Mouse (Mus musculus): ENCODE data around the gene Slc6a16. TPM values are rescaled to one million over a fixed set of nuclear protein-coding genes. Genes with fewer than 3 reads are reported as not detected.

Gene Slc6a16
- polyA plus RNA-seq, 1 experiment: not detected

DNA sequence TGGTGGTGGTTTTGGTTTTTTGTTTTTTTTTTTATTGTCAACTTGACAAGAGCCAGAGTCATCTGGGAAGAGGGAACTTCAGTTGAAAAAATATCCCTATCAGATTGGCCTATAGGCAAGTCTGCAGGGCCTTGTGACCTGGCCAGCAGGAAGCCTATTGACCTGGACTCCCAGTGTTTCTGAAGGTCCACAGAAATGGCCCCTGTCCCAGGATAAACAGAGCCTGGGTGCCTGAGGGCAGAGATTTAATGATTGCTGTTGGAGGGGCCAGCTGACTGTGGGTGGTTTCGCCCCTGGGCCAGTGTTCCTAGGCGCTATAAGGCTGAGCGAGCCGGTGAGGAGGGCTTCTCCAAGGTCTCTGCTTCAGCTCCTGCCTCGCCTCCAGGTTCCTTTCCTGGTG lies 27.2 kb upstream of the Slc6a16 start:
- no peak overlapping the region for H3ac ChIP-seq (ENCODE audit: control insufficient read depth, insufficient read length)
- H3K79me2 ChIP-seq (ENCODE audit: control insufficient read depth, insufficient read depth): no peaks in the 10 kb centered on the region
- no peaks in the 10 kb centered on the region for H3K36me3 ChIP-seq (ENCODE audit: control insufficient read depth, insufficient read depth)
- TF ChIP-seq MYOD1 (IDR thresholded peaks at IDR 0.05; ENCODE audit: control insufficient read depth in 1 of 3, insufficient read length in 2 of 3, low read depth in 2 of 3) (no peak), POLR2AphosphoS2 (IDR thresholded peaks at IDR 0.05; ENCODE audit: insufficient read length, low read depth) (no peak), MAX (IDR thresholded peaks at IDR 0.05; ENCODE audit: low read depth) (no peak), TCF3 (IDR thresholded peaks at IDR 0.05; ENCODE audit: insufficient read length, low read depth) (no peak), MYOG (IDR thresholded peaks at IDR 0.05; ENCODE audit: control insufficient read depth in 1 of 3, insufficient read depth in 1 of 3, insufficient read length in 2 of 3, low read depth in 2 of 3) (no peak), POLR2A (IDR thresholded peaks at IDR 0.05; ENCODE audit: insufficient read length, low read depth) (no peak), CEBPB (IDR thresholded peaks at IDR 0.05; ENCODE audit: insufficient read depth, poor library complexity, severe bottlenecking) (no peak), REST (IDR thresholded peaks at IDR 0.05; ENCODE audit: insufficient read depth, insufficient read length) (no peak), TCF12 (IDR thresholded peaks at IDR 0.05; ENCODE audit: insufficient read depth, poor library complexity, severe bottlenecking) (no peak), USF1 (IDR thresholded peaks at IDR 0.05; ENCODE audit: low read depth) (no peak), SRF (IDR thresholded peaks at IDR 0.05; ENCODE audit: control insufficient read depth, insufficient read length, low read depth) (no peak), E2F4 (IDR thresholded peaks at IDR 0.05; ENCODE audit: insufficient read depth) (no peak)
- H3K27me3 ChIP-seq (ENCODE audit: control insufficient read depth, insufficient read depth, insufficient read length): peaks cover 7% of the 10 kb centered on the region
- H3K4me2 ChIP-seq (ENCODE audit: low read depth): no peak overlapping the region
- H3K4me3 ChIP-seq: no peak overlapping the region

DNA sequence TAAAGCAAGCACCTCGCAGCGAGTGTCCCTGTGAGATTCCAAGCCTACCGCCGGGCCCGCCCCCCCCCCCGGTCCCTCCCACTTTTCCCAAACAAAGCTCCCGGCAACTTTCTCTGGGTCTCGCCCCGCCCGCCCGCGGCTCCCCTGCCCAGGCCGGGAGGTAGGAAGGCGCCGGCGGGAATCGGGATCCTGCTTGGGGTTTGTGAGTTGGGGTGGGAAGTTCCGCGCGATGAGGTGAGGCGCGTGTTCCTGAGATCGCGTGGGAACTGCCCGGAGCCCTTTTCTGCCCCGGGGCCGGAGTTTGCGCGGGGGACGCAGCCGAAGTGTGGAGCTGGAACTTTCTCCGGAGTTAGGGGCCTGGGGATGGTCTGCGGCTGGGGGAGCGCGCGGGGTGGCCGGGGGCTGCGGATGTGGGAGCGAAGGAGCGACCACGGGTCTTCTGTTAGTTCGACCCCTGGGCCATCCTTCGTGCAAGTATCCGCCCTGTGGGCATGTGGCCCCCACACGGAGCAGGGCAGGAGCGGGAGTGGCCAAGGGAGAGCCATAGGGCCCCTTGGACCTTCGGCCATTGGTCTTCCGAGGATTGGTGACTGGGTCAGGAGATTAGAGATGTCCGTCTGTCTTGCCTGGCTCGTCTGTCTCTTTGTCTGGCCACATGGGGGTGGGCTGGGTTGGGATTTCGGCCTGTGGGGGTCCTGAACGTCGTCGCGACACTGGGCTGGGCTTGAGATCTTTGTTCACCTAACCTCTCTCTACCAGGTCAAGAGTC lies 25.0 kb upstream of the Slc6a16 start, which contains the start of gene Tead2:
Gene Tead2, plus strand, starts transcription at position 81 of the 769 bp plus-strand sequence.
- H3K4me2 ChIP-seq (ENCODE audit: low read depth): peak within 1 kb of the TSS; percentile 90
- H3K79me2 ChIP-seq (ENCODE audit: control insufficient read depth, insufficient read depth): no peaks in the 10 kb centered on the region
- H3K4me3 ChIP-seq: peak within 1 kb of the TSS; percentile 58
- TF ChIP-seq REST (IDR thresholded peaks at IDR 0.05; ENCODE audit: insufficient read depth, insufficient read length) (no peak), POLR2AphosphoS2 (IDR thresholded peaks at IDR 0.05; ENCODE audit: insufficient read length, low read depth) (peak; percentile 21), POLR2A (IDR thresholded peaks at IDR 0.05; ENCODE audit: insufficient read length, low read depth) (no peak), E2F4 (IDR thresholded peaks at IDR 0.05; ENCODE audit: insufficient read depth) (no peak), TCF12 (IDR thresholded peaks at IDR 0.05; ENCODE audit: insufficient read depth, poor library complexity, severe bottlenecking) (no peak)
- H3ac ChIP-seq (ENCODE audit: control insufficient read depth, insufficient read length): no peak within 1 kb of the TSS
- H3K27me3 ChIP-seq (ENCODE audit: control insufficient read depth, insufficient read depth, insufficient read length): no peaks in the 10 kb centered on the region
- H3K36me3 ChIP-seq (ENCODE audit: control insufficient read depth, insufficient read depth): no peaks in the 10 kb centered on the region

DNA sequence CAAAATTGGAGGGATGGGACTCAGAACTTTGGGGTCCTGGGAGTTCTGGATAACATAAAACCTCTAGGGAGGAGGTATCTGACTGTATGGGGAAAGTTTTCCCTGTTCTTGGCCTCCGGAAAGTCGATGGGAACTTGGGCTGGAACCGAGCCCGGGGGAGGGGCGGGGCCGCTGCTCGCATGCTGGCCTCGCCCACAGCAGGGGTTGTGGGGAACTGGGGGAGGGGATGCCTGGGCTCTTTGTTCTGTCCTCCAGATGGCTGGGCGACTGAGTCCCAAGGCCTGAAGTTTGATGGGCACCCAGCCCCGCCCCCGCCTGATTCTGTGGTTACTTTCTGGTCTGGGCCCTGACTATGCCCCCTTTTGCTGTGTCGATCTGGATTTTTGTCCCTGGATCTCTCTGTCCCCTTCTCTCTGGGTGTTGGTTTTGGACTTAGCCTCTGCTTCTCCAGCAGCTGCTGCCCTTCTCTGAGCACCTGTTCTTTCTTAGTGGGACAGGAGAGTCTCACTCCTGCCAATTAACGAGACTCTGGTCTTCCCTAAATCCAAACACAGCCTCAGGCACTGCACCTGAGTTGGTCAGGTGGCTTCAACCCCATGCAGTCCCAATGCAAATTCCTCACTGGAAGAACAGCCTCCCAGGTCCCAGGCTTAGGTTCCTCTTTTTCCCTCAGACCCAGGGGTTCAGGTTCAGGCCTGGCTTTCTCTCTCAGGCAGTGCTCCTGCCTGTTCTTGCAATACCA lies 24.3 kb upstream of the Slc6a16 start:
- peak overlapping the region; percentile 58 for H3K4me3 ChIP-seq
- TF ChIP-seq TCF12 (IDR thresholded peaks at IDR 0.05; ENCODE audit: insufficient read depth, poor library complexity, severe bottlenecking) (no peak), POLR2A (IDR thresholded peaks at IDR 0.05; ENCODE audit: insufficient read length, low read depth) (no peak), REST (IDR thresholded peaks at IDR 0.05; ENCODE audit: insufficient read depth, insufficient read length) (no peak), E2F4 (IDR thresholded peaks at IDR 0.05; ENCODE audit: insufficient read depth) (no peak), MYOD1 (IDR thresholded peaks at IDR 0.05; ENCODE audit: control insufficient read depth in 1 of 3, insufficient read length in 2 of 3, low read depth in 2 of 3) (peak in 2 of 3 experiments; percentile 49 to 63), MAX (IDR thresholded peaks at IDR 0.05; ENCODE audit: low read depth) (no peak), USF1 (IDR thresholded peaks at IDR 0.05; ENCODE audit: low read depth) (no peak), CEBPB (IDR thresholded peaks at IDR 0.05; ENCODE audit: insufficient read depth, poor library complexity, severe bottlenecking) (no peak), MYOG (IDR thresholded peaks at IDR 0.05; ENCODE audit: control insufficient read depth in 1 of 3, insufficient read depth in 1 of 3, insufficient read length in 2 of 3, low read depth in 2 of 3) (peak in 1 of 3 experiments; percentile 45)
- no peaks in the 10 kb centered on the region for H3K36me3 ChIP-seq (ENCODE audit: control insufficient read depth, insufficient read depth)
- no peak overlapping the region for H3ac ChIP-seq (ENCODE audit: control insufficient read depth, insufficient read length)
- peak overlapping the region; percentile 90 for H3K4me2 ChIP-seq (ENCODE audit: low read depth)
- no peaks in the 10 kb centered on the region for H3K27me3 ChIP-seq (ENCODE audit: control insufficient read depth, insufficient read depth, insufficient read length)
- no peaks in the 10 kb centered on the region for H3K79me2 ChIP-seq (ENCODE audit: control insufficient read depth, insufficient read depth)

DNA sequence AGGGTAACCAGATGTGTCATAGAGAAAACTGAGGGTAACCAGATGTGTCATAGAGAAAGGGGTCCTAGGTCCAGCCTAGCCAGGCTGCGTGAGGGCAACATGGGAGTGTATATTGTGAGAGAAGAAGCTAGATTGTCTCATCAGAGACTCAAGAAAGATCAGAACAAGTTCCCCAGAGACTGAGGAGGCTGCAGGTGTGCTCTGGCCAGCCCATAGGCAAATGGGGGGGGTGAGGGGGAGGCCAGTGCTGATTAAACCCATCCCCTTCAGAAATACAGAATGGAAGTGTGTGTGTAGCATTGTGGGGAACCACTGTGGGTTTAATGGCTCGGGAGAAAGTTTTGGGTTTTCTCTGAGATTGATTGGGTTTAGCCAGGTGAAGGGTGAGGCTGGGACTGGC lies 19.2 kb upstream of the Slc6a16 start:
- Histone ChIP-seq H3K36me3 (ENCODE audit: control insufficient read depth, insufficient read depth) (peaks cover 10% of the 10 kb centered on the region), H3K27me3 (ENCODE audit: control insufficient read depth, insufficient read depth, insufficient read length) (no peaks in the 10 kb centered on the region)
- no peak for TF ChIP-seq CEBPB (IDR thresholded peaks at IDR 0.05; ENCODE audit: insufficient read depth, poor library complexity, severe bottlenecking)

DNA sequence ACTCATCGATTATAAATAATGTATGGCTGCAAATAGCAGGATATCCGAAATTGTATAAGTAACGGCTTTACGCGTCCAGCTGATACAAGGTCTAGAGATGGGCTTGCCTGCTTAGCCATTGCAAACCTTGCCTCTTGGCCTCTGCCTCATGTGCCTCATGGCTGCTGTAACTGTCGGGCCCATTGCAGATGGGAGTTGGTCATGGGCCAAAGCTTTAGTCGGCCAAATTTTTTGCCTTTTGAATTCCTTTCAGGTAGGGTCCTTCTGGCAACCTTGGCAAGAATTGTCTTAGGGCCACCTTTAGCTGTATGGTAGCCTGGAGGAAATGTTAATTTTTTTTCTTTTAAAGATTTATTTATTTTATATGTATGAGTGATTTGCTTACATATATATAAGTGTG lies 16.1 kb upstream of the Slc6a16 start:
- Histone ChIP-seq H3K4me3 (no peak overlapping the region), H3ac (ENCODE audit: control insufficient read depth, insufficient read length) (no peak overlapping the region), H3K4me2 (ENCODE audit: low read depth) (no peak overlapping the region), H3K36me3 (ENCODE audit: control insufficient read depth, insufficient read depth) (peaks cover 18% of the 10 kb centered on the region), H3K79me2 (ENCODE audit: control insufficient read depth, insufficient read depth) (no peaks in the 10 kb centered on the region), H3K27me3 (ENCODE audit: control insufficient read depth, insufficient read depth, insufficient read length) (no peaks in the 10 kb centered on the region)
- no peak for TF ChIP-seq USF1 (IDR thresholded peaks at IDR 0.05; ENCODE audit: low read depth)
- no peak for TF ChIP-seq TCF3 (IDR thresholded peaks at IDR 0.05; ENCODE audit: insufficient read length, low read depth)
- TF ChIP-seq POLR2AphosphoS2 (IDR thresholded peaks at IDR 0.05; ENCODE audit: insufficient read length, low read depth): no peak
- TF ChIP-seq E2F4 (IDR thresholded peaks at IDR 0.05; ENCODE audit: insufficient read depth): no peak
- TF ChIP-seq POLR2A (IDR thresholded peaks at IDR 0.05; ENCODE audit: insufficient read length, low read depth): no peak
- no peak for TF ChIP-seq SRF (IDR thresholded peaks at IDR 0.05; ENCODE audit: control insufficient read depth, insufficient read length, low read depth)
- TF ChIP-seq CEBPB (IDR thresholded peaks at IDR 0.05; ENCODE audit: insufficient read depth, poor library complexity, severe bottlenecking): no peak

More for the DNA sequence above, 19.2 kb upstream of the Slc6a16 start:
- H3ac ChIP-seq (ENCODE audit: control insufficient read depth, insufficient read length): no peak overlapping the region
- no peak overlapping the region for H3K4me3 ChIP-seq
- no peaks in the 10 kb centered on the region for H3K79me2 ChIP-seq (ENCODE audit: control insufficient read depth, insufficient read depth)
- H3K4me2 ChIP-seq (ENCODE audit: low read depth): no peak overlapping the region
